Mouse (Mus musculus) C2C12 (cell line): ENCODE measurements around the gene Tcp10c. TPM values are rescaled to one million over a fixed set of nuclear protein-coding genes. Genes with fewer than 3 reads are reported as not detected.
"Not testable (repeated sequence)": the region's sequence is repeated elsewhere in the genome, so short reads cannot be mapped to it uniquely, and the experiment has no call there.

Experiments used
- H3K27me3 ChIP-seq: one replicate; pipeline ENCODE4 v1.6.1; 2011; ENCODE audit not compliant: control insufficient read depth, insufficient read depth, insufficient read length
- H3K36me3 ChIP-seq: one replicate; pipeline ENCODE4 v1.6.1; 2011; ENCODE audit not compliant: control insufficient read depth, insufficient read depth
- H3K4me3 ChIP-seq: one replicate; pipeline ENCODE4 v1.5.1; 2011; ENCODE audit warnings: mild to moderate bottlenecking, control low read depth; ENCODE audit not compliant: poor library complexity, insufficient read depth, severe bottlenecking
- H3K79me2 ChIP-seq: one replicate; pipeline ENCODE4 v1.6.1; 2011; ENCODE audit not compliant: control insufficient read depth, insufficient read depth
- H3K79me3 ChIP-seq: one replicate; pipeline ENCODE4 v1.6.1; 2011; ENCODE audit warnings: low read depth, control low read depth
- H3ac ChIP-seq: one replicate; pipeline ENCODE3; 2011; ENCODE audit warnings: low read depth; ENCODE audit not compliant: control insufficient read depth, insufficient read length
- polyA plus RNA-seq: library from polyadenylated mRNA; unstranded; fragments of >200 nt; fragmentation: generic; extraction: Trizol; gene quantifications from one replicate; pipeline ENCODE4 v1.2.1, GENCODE M21; 2012; ENCODE audit warnings: missing spikeins

The Tcp10c gene
- polyA plus RNA-seq, 1 experiment, result not detected

GRCm38 (mm10) chr17:13349563-13349962 is 4.8 kb upstream of the Tcp10c start:
- not testable (repeated sequence) for H3K36me3 ChIP-seq, H3K27me3 ChIP-seq, H3K4me3 ChIP-seq, H3K79me3 ChIP-seq, H3ac ChIP-seq, H3K79me2 ChIP-seq

DNA sequence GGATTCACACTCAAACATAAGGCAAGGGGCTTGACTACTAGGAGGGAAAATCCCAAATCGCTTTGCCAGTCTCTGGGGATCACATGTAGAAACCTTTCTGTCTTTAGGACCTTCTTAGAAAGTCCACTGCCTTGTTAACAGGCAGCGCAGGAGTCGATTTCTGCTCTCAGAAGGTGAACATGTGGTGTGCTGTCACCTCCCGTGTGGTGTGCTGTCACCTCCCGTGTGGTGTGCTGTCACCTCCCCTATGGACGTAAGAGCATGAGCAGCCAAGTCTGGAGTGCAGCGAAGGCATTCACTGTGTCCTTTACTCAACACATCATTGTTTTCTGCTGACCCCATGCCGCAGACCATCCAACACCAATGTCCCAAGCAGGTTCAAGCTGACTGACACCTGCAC is 1.1 kb upstream of the Tcp10c start:
- not testable (repeated sequence) for H3K79me2 ChIP-seq, H3K79me3 ChIP-seq, H3K4me3 ChIP-seq, H3ac ChIP-seq, H3K27me3 ChIP-seq, H3K36me3 ChIP-seq

DNA sequence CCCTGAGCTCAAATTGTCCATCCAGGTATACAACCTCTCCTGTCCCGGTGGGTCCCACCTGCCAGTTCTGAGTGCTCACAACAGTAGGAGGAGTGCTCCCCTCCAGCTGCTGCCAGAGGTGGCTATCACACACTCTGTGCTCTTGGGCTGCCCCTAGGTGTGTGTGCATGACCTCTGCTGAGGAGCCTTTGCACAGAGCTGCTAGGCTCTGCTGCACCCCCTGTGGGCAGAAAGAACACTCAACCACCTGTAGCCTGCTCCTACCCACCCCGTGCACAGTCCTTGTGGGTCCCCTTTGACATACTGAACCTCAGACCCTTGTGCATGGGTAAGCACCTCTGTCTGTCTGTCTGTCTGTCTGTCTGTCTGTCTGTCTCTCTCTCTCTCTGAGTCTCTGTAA is 8.1 kb downstream of the Tcp10c start:
- not testable (repeated sequence) for H3K4me3 ChIP-seq, H3ac ChIP-seq, H3K27me3 ChIP-seq

DNA sequence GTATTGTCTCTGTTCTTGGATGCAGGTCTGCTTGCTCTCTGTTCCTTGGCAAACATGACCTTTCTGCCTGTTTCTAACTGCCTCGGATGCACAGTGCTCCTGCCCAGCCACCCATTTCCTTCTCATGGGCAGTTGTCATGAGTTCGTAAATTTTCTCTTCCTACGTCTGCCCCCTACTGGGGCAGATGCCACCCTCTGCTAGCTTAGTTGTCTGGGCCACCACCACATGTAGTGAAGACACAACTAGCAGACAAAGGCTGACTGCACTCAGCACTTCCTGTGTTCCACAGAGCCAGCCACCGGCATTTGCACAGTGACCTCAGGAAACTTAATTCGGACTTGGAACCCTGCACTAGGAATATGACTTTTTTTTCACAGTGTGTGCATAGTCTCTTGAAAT is 9.4 kb downstream of the Tcp10c start:
- H3ac ChIP-seq, H3K27me3 ChIP-seq, H3K79me2 ChIP-seq, H3K4me3 ChIP-seq, H3K36me3 ChIP-seq, H3K79me3 ChIP-seq: not testable (repeated sequence)

More for the DNA sequence above, 8.1 kb downstream of the Tcp10c start:
- not testable (repeated sequence) for H3K79me3 ChIP-seq, H3K79me2 ChIP-seq, H3K36me3 ChIP-seq

- H3ac ChIP-seq, H3K4me3 ChIP-seq, H3K36me3 ChIP-seq, H3K79me3 ChIP-seq, H3K27me3 ChIP-seq, H3K79me2 ChIP-seq: not testable (repeated sequence)
These were observed 9.8 kb downstream of the Tcp10c start for GRCm38 (mm10) chr17:13364196-13364595.

DNA sequence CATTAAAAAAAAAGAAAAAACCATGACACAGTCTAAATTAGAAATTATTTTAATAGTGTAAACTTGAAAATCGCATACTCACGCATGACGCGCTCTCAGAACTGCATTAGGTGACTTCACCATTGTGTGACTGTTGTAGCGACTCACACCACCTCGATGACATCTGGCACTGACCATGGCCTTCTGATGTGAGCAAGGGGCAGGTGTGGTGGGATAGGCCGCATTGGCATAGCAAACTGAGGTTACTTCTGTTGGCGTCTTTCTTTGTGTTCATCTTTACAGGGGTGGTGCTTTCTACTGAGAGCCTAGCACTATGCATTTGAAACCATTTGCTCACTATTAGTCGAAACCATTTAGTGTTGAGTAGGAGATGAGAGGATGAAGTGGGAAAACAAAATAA is 12.8 kb downstream of the Tcp10c start:
- H3K79me2 ChIP-seq, H3K27me3 ChIP-seq, H3K4me3 ChIP-seq, H3K36me3 ChIP-seq, H3ac ChIP-seq, H3K79me3 ChIP-seq: not testable (repeated sequence)

GRCm38 (mm10) chr17:13368658-13369057 is 14.3 kb downstream of the Tcp10c start:
- H3K79me2 ChIP-seq, H3K36me3 ChIP-seq: not testable (repeated sequence)

DNA sequence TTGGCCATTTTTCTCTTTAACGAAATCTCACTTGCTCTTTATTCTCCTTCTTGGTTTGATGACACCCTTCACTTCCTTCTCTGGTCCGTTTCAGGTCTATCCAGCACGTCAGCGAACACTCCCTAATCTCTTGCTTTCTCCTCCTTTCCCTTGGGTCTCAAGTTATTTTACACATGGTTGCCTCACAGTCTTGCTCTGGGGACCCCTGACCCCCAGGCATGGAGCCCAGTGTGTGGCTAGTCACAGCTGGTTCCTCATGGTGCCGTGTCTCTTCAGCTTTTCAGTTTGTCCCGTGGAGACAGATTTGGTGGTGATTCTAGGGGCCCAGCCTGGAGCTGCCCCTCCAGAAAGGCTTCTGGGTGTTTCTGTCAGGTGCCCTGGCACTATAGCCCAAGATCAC is 16.4 kb downstream of the Tcp10c start:
- not testable (repeated sequence) for H3K27me3 ChIP-seq, H3K36me3 ChIP-seq, H3K4me3 ChIP-seq, H3ac ChIP-seq, H3K79me3 ChIP-seq, H3K79me2 ChIP-seq

More at GRCm38 (mm10) chr17:13368658-13369057, 14.3 kb downstream of the Tcp10c start:
- H3K4me3 ChIP-seq, H3K79me3 ChIP-seq, H3ac ChIP-seq, H3K27me3 ChIP-seq: not testable (repeated sequence)

DNA sequence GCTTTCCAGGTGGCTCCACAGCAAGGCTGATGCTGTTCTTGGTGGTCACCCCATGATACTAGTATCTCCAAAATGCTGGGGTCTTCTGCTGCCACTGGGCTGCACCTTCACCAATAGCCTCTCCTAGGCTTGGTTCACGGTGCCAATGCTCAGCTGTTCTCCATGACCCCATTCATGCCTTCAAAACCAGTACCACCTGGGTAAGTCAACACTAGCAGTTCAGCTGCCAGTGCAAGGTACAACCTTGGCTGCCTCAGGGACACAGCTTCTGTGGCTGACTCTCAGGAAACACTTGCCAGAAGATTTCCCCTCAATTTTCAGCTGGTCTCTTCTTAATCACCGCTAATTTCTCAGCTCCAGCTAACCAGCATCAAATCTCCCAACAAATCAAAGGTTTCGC is 24.0 kb downstream of the Tcp10c start:
- not testable (repeated sequence) for H3K36me3 ChIP-seq, H3K79me2 ChIP-seq, H3K27me3 ChIP-seq, H3K4me3 ChIP-seq, H3ac ChIP-seq, H3K79me3 ChIP-seq

- not testable (repeated sequence) for H3K79me3 ChIP-seq, H3K79me2 ChIP-seq
These were observed 25.7 kb downstream of the Tcp10c start for GRCm38 (mm10) chr17:13379951-13380615.

DNA sequence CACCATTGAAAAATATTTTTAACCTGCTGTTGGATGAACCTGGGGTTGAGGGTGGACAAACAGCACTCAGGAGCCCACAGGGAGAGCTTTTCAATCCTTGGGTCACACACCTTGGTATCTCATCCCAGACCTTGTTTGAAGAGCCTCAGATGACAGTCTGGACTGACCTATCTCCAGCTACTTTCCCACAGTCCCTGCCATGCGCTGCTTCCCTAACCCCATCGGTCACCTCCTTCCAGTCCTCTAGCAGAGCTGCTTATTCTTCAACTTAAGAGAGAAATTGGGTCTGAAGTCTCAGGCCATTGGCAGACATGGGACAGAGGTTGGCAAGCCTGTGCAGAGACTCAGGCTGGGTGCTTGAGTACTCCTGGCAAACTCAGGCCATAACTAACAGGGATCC is 26.9 kb downstream of the Tcp10c start:
- not testable (repeated sequence) for H3K4me3 ChIP-seq, H3K79me2 ChIP-seq, H3ac ChIP-seq, H3K79me3 ChIP-seq, H3K27me3 ChIP-seq, H3K36me3 ChIP-seq

More at GRCm38 (mm10) chr17:13379951-13380615, 25.7 kb downstream of the Tcp10c start:
- not testable (repeated sequence) for H3K36me3 ChIP-seq, H3ac ChIP-seq, H3K27me3 ChIP-seq, H3K4me3 ChIP-seq

GRCm38 (mm10) chr17:13391020-13391419 is 36.6 kb downstream of the Tcp10c start:
- H3K36me3 ChIP-seq, H3K79me3 ChIP-seq, H3K27me3 ChIP-seq, H3ac ChIP-seq, H3K4me3 ChIP-seq, H3K79me2 ChIP-seq: not testable (repeated sequence)
